ENCODE assay signal across 13 mouse cellular contexts in the genomic region with DNA sequence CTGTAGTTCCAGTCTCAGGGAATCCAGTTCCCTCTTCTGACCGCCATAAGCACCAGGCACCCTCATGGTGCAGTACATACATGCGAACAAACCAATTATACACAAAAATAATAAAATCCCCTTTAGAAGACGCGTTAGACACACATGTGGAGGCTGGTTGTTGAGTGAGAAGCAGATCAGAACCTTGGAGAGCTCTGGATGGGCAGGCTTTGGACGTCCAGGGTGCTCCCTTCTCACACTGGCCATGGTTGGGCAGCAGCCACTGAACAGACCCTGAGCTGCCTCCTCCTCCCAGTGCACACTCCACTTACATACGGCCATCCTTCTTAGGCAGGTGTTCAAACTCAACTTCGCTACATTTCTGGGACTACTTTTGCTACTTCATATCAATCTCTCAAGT.
A peak's percentile ranks its signal among the peaks of the same experiment; 100 is the strongest.
DNase-seq lines count a peak whose midpoint lies in the region; ATAC-seq and TF ChIP-seq lines count a peak whose summit lies in the region.
"Had no signal": no experiment of that assay in that cellular context is flagged by ENCODE, and none has a peak within 500 bp of the region (broad histone marks: within the 10 kb centered on the region; RNA-seq: fewer than 3 reads in every experiment).

No protein-coding gene starts in this region.

- H3K9ac ChIP-seq in lung, embryonic 14.5 days = no peak overlapping the region
- no peak overlapping the region for H3K9ac ChIP-seq in liver, embryonic 12.5 days
- H3K9ac ChIP-seq: hindbrain, embryonic 13.5 days; liver, embryonic 13.5 days had no signal

- no peak overlapping the region for H3K27ac ChIP-seq in lung, embryonic 14.5 days (ENCODE audit: low read depth)
- H3K27ac ChIP-seq in liver, embryonic 12.5 days = no peak overlapping the region
- H3K27ac ChIP-seq: hindbrain, embryonic 13.5 days; liver, embryonic 13.5 days had no signal

- H3K27me3 ChIP-seq in lung, embryonic 14.5 days (ENCODE audit: insufficient read depth, low read length) = no peaks in the 10 kb centered on the region
- H3K27me3 ChIP-seq in myocyte (ENCODE audit: control insufficient read depth, insufficient read depth, insufficient read length) = no peaks in the 10 kb centered on the region
- no peaks in the 10 kb centered on the region for H3K27me3 ChIP-seq in liver, embryonic 12.5 days (replicated peaks)
- H3K27me3 ChIP-seq: hindbrain, embryonic 13.5 days; liver, embryonic 13.5 days; megakaryocyte, embryonic 14.5 days had no signal

- no peaks in the 10 kb centered on the region for H3K36me3 ChIP-seq in lung, embryonic 14.5 days (ENCODE audit: insufficient read depth)
- H3K36me3 ChIP-seq in myocyte (ENCODE audit: control insufficient read depth, insufficient read depth) = no peaks in the 10 kb centered on the region
- H3K36me3 ChIP-seq in liver, embryonic 12.5 days = no peaks in the 10 kb centered on the region
- H3K36me3 ChIP-seq: hindbrain, embryonic 13.5 days; liver, embryonic 13.5 days had no signal

- H3K9me3 ChIP-seq in lung, embryonic 14.5 days (ENCODE audit: low read depth, low read length) = no peaks in the 10 kb centered on the region
- H3K9me3 ChIP-seq in liver, embryonic 12.5 days (replicated peaks) = no peaks in the 10 kb centered on the region
- H3K9me3 ChIP-seq: hindbrain, embryonic 13.5 days; liver, embryonic 13.5 days; megakaryocyte, embryonic 14.5 days had no signal

- no peaks in the 10 kb centered on the region for H3K79me2 ChIP-seq in myocyte (ENCODE audit: control insufficient read depth, insufficient read depth)

- no peak overlapping the region for H3K4me2 ChIP-seq in lung, embryonic 14.5 days
- H3K4me2 ChIP-seq in myocyte (ENCODE audit: low read depth) = no peak overlapping the region
- H3K4me2 ChIP-seq in liver, embryonic 12.5 days = no peak overlapping the region
- H3K4me2 ChIP-seq: hindbrain, embryonic 13.5 days; liver, embryonic 13.5 days had no signal

- H3K4me1 ChIP-seq in lung, embryonic 14.5 days (ENCODE audit: insufficient read depth) = no peaks in the 10 kb centered on the region; the same call in 1 of the 2 replicates
- H3K4me1 ChIP-seq in liver, embryonic 12.5 days = peaks cover 12% of the 10 kb centered on the region

- peak; percentile 40 to 53 for DNase-seq in adrenal gland, postnatal 36 days
- DNase-seq in adrenal gland, postnatal 4 days (ENCODE audit: low spot score in 2 of 2) = no peak
- peak; percentile 76 for DNase-seq in lung, embryonic 14.5 days
- DNase-seq in lung, postnatal 36 days = no peak
- DNase-seq in embryo, embryonic 11 days = peak; percentile 53
- DNase-seq: cerebellum, postnatal 10 days; liver, embryonic 13.5 days; retina, postnatal 1 day had no signal

- WGBS in lung, embryonic 14.5 days = 69% methylated on average over 7 of the region's 7 CpGs
- 71% methylated on average over 7 of the region's 7 CpGs for WGBS in liver, embryonic 12.5 days (ENCODE audit: insufficient replicate concordance)

- no peak for TF ChIP-seq POLR2A in myocyte (IDR thresholded peaks at IDR 0.05; ENCODE audit: insufficient read length, low read depth)

- H3ac ChIP-seq in myocyte (ENCODE audit: control insufficient read depth, insufficient read length) = no peak overlapping the region

- no peak overlapping the region for H3K4me3 ChIP-seq in lung, embryonic 14.5 days (ENCODE audit: low read depth, low read length)
- H3K4me3 ChIP-seq in myocyte = no peak overlapping the region
- no peak overlapping the region for H3K4me3 ChIP-seq in liver, embryonic 12.5 days
- H3K4me3 ChIP-seq: hindbrain, embryonic 13.5 days; liver, embryonic 13.5 days had no signal

- ATAC-seq in lung, embryonic 14.5 days (ENCODE audit: insufficient read depth) = no peak
- ATAC-seq in megakaryocyte progenitor cell, adult 5-6 weeks (replicated peaks; ENCODE audit: poor library complexity) = no peak
- ATAC-seq in liver, embryonic 12.5 days = no peak

- TF ChIP-seq CTCF in lung, embryonic 14.5 days (IDR thresholded peaks at IDR 0.05; ENCODE audit: low read depth) = no peak

TF ChIP-seq in myocyte, 11 proteins besides CTCF, POLR2A, EP300 and RAD21:
- TF ChIP-seq REST (IDR thresholded peaks at IDR 0.05; ENCODE audit: insufficient read depth, insufficient read length) (peak; percentile 83), MAX (IDR thresholded peaks at IDR 0.05; ENCODE audit: low read depth) (no peak)

Comparison
In these comparisons a context has a peak if more than half of its experiments do, and no peak if none do; other contexts are left out.
1. DNase-seq: peak in adrenal gland, postnatal 36 days (2 of 2), lung, embryonic 14.5 days (single experiment) and embryo, embryonic 11 days (single experiment); none in adrenal gland, postnatal 4 days (0 of 2) and lung, postnatal 36 days (single experiment).